Mouse (Mus musculus): Measurements from ENCODE around the gene Pdha1.

- TF ChIP-seq ZNF384 (IDR thresholded peaks at IDR 0.05; ENCODE audit: low read depth, low read length) (no peak), ZC3H11A (IDR thresholded peaks at IDR 0.05; ENCODE audit: borderline replicate concordance, low read depth, low read length) (no peak), HCFC1 (IDR thresholded peaks at IDR 0.05; ENCODE audit: borderline replicate concordance, insufficient read depth, low read length) (no peak)
These were observed 2.1 kb downstream of the Pdha1 start for GRCm38 (mm10) chrX:160136153-160136552.
